Mouse (Mus musculus): ENCODE data around the gene Ttll5. TPM values are rescaled to one million over a fixed set of nuclear protein-coding genes. Genes with fewer than 3 reads are reported as not detected.

Gene Ttll5
- total and polyA plus RNA-seq, 2 experiments from 2014 or later = 6.3 to 16.8 TPM

GRCm38 (mm10) chr12:85943456-85943855, 119.0 kb downstream of the Ttll5 start:
- peaks cover 5% of the 10 kb centered on the region; the same call in 1 of the 2 replicates for H3K36me3 ChIP-seq (replicated peaks; ENCODE audit: control insufficient read depth, insufficient read depth, low read length)
- no peak for TF ChIP-seq EP300 (IDR thresholded peaks at IDR 0.05; ENCODE audit: low read depth)
- TF ChIP-seq CTCF (IDR thresholded peaks at IDR 0.05; ENCODE audit: low read depth) = no peak
- H3K9ac ChIP-seq (replicated peaks; ENCODE audit: low read depth, low read length) = no peak overlapping the region
- no peak overlapping the region for H3K4me2 ChIP-seq (ENCODE audit: low read depth, low read length)
- WGBS = 38% methylated on average over 10 of the region's 10 CpGs
- H3K9me3 ChIP-seq (replicated peaks; ENCODE audit: control insufficient read depth, low read length) = no peaks in the 10 kb centered on the region
- DNase-seq (ENCODE audit: low spot score) = no peak
- no peaks in the 10 kb centered on the region for H3K4me1 ChIP-seq (ENCODE audit: control insufficient read depth, insufficient read depth)
- no peak overlapping the region for H3K27ac ChIP-seq (ENCODE audit: low read depth)
- no peak overlapping the region for H3K4me3 ChIP-seq (ENCODE audit: low read depth, low read length)
- no peak for ATAC-seq (ENCODE audit: insufficient read depth, low read depth)
- H3K27me3 ChIP-seq (ENCODE audit: control insufficient read depth, insufficient read depth, low read length) = no peaks in the 10 kb centered on the region

- Histone ChIP-seq H3K4me3 (ENCODE audit: low read depth, low read length) (no peak overlapping the region), H3K9me3 (replicated peaks; ENCODE audit: control insufficient read depth, low read length) (no peaks in the 10 kb centered on the region), H3K4me1 (ENCODE audit: control insufficient read depth, insufficient read depth) (no peaks in the 10 kb centered on the region), H3K27ac (ENCODE audit: low read depth) (no peak overlapping the region), H3K27me3 (ENCODE audit: control insufficient read depth, insufficient read depth, low read length) (no peaks in the 10 kb centered on the region), H3K4me2 (ENCODE audit: low read depth, low read length) (no peak overlapping the region), H3K9ac (replicated peaks; ENCODE audit: low read depth, low read length) (no peak overlapping the region), H3K36me3 (replicated peaks; ENCODE audit: control insufficient read depth, insufficient read depth, low read length) (peaks cover 5% of the 10 kb centered on the region; the same call in 1 of the 2 replicates)
- 97% methylated on average over 3 of the region's 3 CpGs for WGBS
- TF ChIP-seq CTCF (IDR thresholded peaks at IDR 0.05; ENCODE audit: low read depth) (no peak), EP300 (IDR thresholded peaks at IDR 0.05; ENCODE audit: low read depth) (no peak)
- no peak for DNase-seq (ENCODE audit: low spot score)
- ATAC-seq (ENCODE audit: insufficient read depth, low read depth) = no peak
Observed at GRCm38 (mm10) chr12:85944419-85944818, 120.0 kb downstream of the Ttll5 start.

- no peak overlapping the region for H3K4me2 ChIP-seq (ENCODE audit: low read depth, low read length)
- H3K36me3 ChIP-seq (replicated peaks; ENCODE audit: control insufficient read depth, insufficient read depth, low read length) = peaks cover 11% of the 10 kb centered on the region; the same call in 1 of the 2 replicates
- H3K27ac ChIP-seq (ENCODE audit: low read depth) = no peak overlapping the region
- H3K9ac ChIP-seq (replicated peaks; ENCODE audit: low read depth, low read length) = no peak overlapping the region
- H3K4me1 ChIP-seq (ENCODE audit: control insufficient read depth, insufficient read depth) = no peaks in the 10 kb centered on the region
- H3K9me3 ChIP-seq (replicated peaks; ENCODE audit: control insufficient read depth, low read length) = no peaks in the 10 kb centered on the region
- no peak for TF ChIP-seq EP300 (IDR thresholded peaks at IDR 0.05; ENCODE audit: low read depth)
- no peak for TF ChIP-seq CTCF (IDR thresholded peaks at IDR 0.05; ENCODE audit: low read depth)
- H3K27me3 ChIP-seq (ENCODE audit: control insufficient read depth, insufficient read depth, low read length) = no peaks in the 10 kb centered on the region
- no peak for DNase-seq (ENCODE audit: low spot score)
- ATAC-seq (ENCODE audit: insufficient read depth, low read depth) = no peak
- H3K4me3 ChIP-seq (ENCODE audit: low read depth, low read length) = no peak overlapping the region
- 76% methylated on average over 4 of the region's 4 CpGs for WGBS
Observed at GRCm38 (mm10) chr12:85947161-85947560, 122.7 kb downstream of the Ttll5 start.

GRCm38 (mm10) chr12:85949667-85950066, 125.2 kb downstream of the Ttll5 start:
- Histone ChIP-seq H3K9ac (replicated peaks; ENCODE audit: low read depth, low read length) (no peak overlapping the region), H3K27me3 (ENCODE audit: control insufficient read depth, insufficient read depth, low read length) (no peaks in the 10 kb centered on the region), H3K36me3 (replicated peaks; ENCODE audit: control insufficient read depth, insufficient read depth, low read length) (peaks cover 11% of the 10 kb centered on the region; the same call in 1 of the 2 replicates), H3K4me3 (ENCODE audit: low read depth, low read length) (no peak overlapping the region), H3K9me3 (replicated peaks; ENCODE audit: control insufficient read depth, low read length) (no peaks in the 10 kb centered on the region), H3K4me1 (ENCODE audit: control insufficient read depth, insufficient read depth) (no peaks in the 10 kb centered on the region), H3K4me2 (ENCODE audit: low read depth, low read length) (no peak overlapping the region), H3K27ac (ENCODE audit: low read depth) (no peak overlapping the region)
- ATAC-seq (ENCODE audit: insufficient read depth, low read depth) (no peak), DNase-seq (ENCODE audit: low spot score) (no peak)
- TF ChIP-seq CTCF (IDR thresholded peaks at IDR 0.05; ENCODE audit: low read depth) = no peak
- TF ChIP-seq EP300 (IDR thresholded peaks at IDR 0.05; ENCODE audit: low read depth) = no peak
- WGBS = 86% methylated on average over 6 of the region's 6 CpGs

- H3K4me1 ChIP-seq (ENCODE audit: control insufficient read depth, insufficient read depth) = no peaks in the 10 kb centered on the region
- 83% methylated on average over 6 of the region's 6 CpGs for WGBS
- no peak overlapping the region for H3K4me2 ChIP-seq (ENCODE audit: low read depth, low read length)
- no peak overlapping the region for H3K9ac ChIP-seq (replicated peaks; ENCODE audit: low read depth, low read length)
- no peaks in the 10 kb centered on the region for H3K27me3 ChIP-seq (ENCODE audit: control insufficient read depth, insufficient read depth, low read length)
- DNase-seq (ENCODE audit: low spot score) (no peak), ATAC-seq (ENCODE audit: insufficient read depth, low read depth) (no peak)
- no peaks in the 10 kb centered on the region for H3K9me3 ChIP-seq (replicated peaks; ENCODE audit: control insufficient read depth, low read length)
- H3K27ac ChIP-seq (ENCODE audit: low read depth) = no peak overlapping the region
- TF ChIP-seq CTCF (IDR thresholded peaks at IDR 0.05; ENCODE audit: low read depth) (no peak), EP300 (IDR thresholded peaks at IDR 0.05; ENCODE audit: low read depth) (no peak)
- H3K4me3 ChIP-seq (ENCODE audit: low read depth, low read length) = no peak overlapping the region
- H3K36me3 ChIP-seq (replicated peaks; ENCODE audit: control insufficient read depth, insufficient read depth, low read length) = peaks cover 11% of the 10 kb centered on the region; the same call in 1 of the 2 replicates
Observed at GRCm38 (mm10) chr12:85950371-85950770, 125.9 kb downstream of the Ttll5 start.

GRCm38 (mm10) chr12:85951036-85951435, 126.6 kb downstream of the Ttll5 start:
- ATAC-seq (ENCODE audit: insufficient read depth, low read depth) (no peak), DNase-seq (ENCODE audit: low spot score) (no peak)
- 88% methylated on average over 4 of the region's 4 CpGs for WGBS
- TF ChIP-seq EP300 (IDR thresholded peaks at IDR 0.05; ENCODE audit: low read depth) (no peak), CTCF (IDR thresholded peaks at IDR 0.05; ENCODE audit: low read depth) (no peak)
- peaks cover 11% of the 10 kb centered on the region; the same call in 1 of the 2 replicates for H3K36me3 ChIP-seq (replicated peaks; ENCODE audit: control insufficient read depth, insufficient read depth, low read length)
- H3K4me2 ChIP-seq (ENCODE audit: low read depth, low read length) = no peak overlapping the region
- H3K9ac ChIP-seq (replicated peaks; ENCODE audit: low read depth, low read length) = no peak overlapping the region
- no peak overlapping the region for H3K27ac ChIP-seq (ENCODE audit: low read depth)
- H3K9me3 ChIP-seq (replicated peaks; ENCODE audit: control insufficient read depth, low read length) = no peaks in the 10 kb centered on the region
- no peaks in the 10 kb centered on the region for H3K27me3 ChIP-seq (ENCODE audit: control insufficient read depth, insufficient read depth, low read length)
- no peak overlapping the region for H3K4me3 ChIP-seq (ENCODE audit: low read depth, low read length)
- no peaks in the 10 kb centered on the region for H3K4me1 ChIP-seq (ENCODE audit: control insufficient read depth, insufficient read depth)

All from heart, postnatal 0 days (tissue).